Mouse (Mus musculus) heart, embryonic 16.5 days (tissue): ENCODE data around the gene D630045J12Rik. TPM values are rescaled to one million over a fixed set of nuclear protein-coding genes. Genes with fewer than 3 reads are reported as not detected.

Experiments
- ATAC-seq: fragments of 200-750 bp; cut with Nextera tagmentation; replicated peaks from 2 replicates; pipeline ENCODE4 v1.8.0; 2017; ENCODE audit warnings: moderate number of reproducible peaks; ENCODE audit not compliant: insufficient read depth, low FRiP score; ENCODE audit errors: extremely low read depth
- H3K27ac ChIP-seq: fragments of 300-500 bp; sonication (generic); 2 replicates; pipeline ENCODE4 v1.5.1; 2014; ENCODE audit warnings: mild to moderate bottlenecking, low read length, control low read depth, moderate library complexity
- H3K27me3 ChIP-seq: fragments of 300-500 bp; sonication (generic); 2 replicates; pipeline ENCODE4 v1.6.1; 2014; ENCODE audit warnings: low read length, mixed read lengths; ENCODE audit not compliant: control insufficient read depth, insufficient read depth
- H3K36me3 ChIP-seq: fragments of 300-500 bp; sonication (generic); 2 replicates; pipeline ENCODE4 v1.6.1; 2014; ENCODE audit not compliant: control insufficient read depth, insufficient read depth
- H3K4me1 ChIP-seq: fragments of 300-500 bp; sonication (generic); 2 replicates; pipeline ENCODE4 v1.6.1; 2014; ENCODE audit warnings: low read length, mixed read lengths; ENCODE audit not compliant: control insufficient read depth, insufficient read depth
- H3K4me2 ChIP-seq: fragments of 300-500 bp; sonication (generic); 2 replicates; pipeline ENCODE4 v1.6.1; 2014; ENCODE audit warnings: low read depth, mild to moderate bottlenecking, control low read depth, low read length
- H3K4me3 ChIP-seq: fragments of 300-500 bp; sonication (generic); 2 replicates; pipeline ENCODE4 v1.5.1; 2014; ENCODE audit warnings: mild to moderate bottlenecking, control low read depth, low read length
- H3K9ac ChIP-seq: fragments of 300-500 bp; sonication (generic); 2 replicates; pipeline ENCODE4 v1.6.1; 2014; ENCODE audit warnings: low read length, control low read depth
- H3K9me3 ChIP-seq: fragments of 300-500 bp; sonication (generic); replicated peaks from 2 replicates; pipeline ENCODE4 v1.6.1; 2016; ENCODE audit warnings: low read length; ENCODE audit not compliant: control insufficient read depth
- WGBS: fragments of 180-500 bp; shearing (Covaris S2); extraction: QIAGEN DNeasy Blood & Tissue Kit; methylation state at CpG from one replicate; pipeline ENCODE4 v1.1.7; 2014; 5-methylcytosine and 5-hydroxymethylcytosine counted together
- polyA plus RNA-seq: library from polyadenylated mRNA; unstranded; fragments of >200 nt; fragmentation: Nextera tagmentation; extraction: Ambion mirVana; gene quantifications from 2 replicates; pipeline ENCODE4 v1.2.1, GENCODE M21; 2015

Gene D630045J12Rik
- polyA plus RNA-seq, 1 experiment from 2014 or later = 1.3 TPM

GRCm38 (mm10) chr6:38233803-38234202 lies 20.0 kb downstream of the D630045J12Rik start:
- no peaks in the 10 kb centered on the region for H3K36me3 ChIP-seq
- no peak overlapping the region for H3K4me3 ChIP-seq
- H3K4me2 ChIP-seq = no peak overlapping the region
- peaks cover 3% of the 10 kb centered on the region; the same call in 1 of the 2 replicates for H3K4me1 ChIP-seq
- ATAC-seq = no peak
- H3K27ac ChIP-seq = no peak overlapping the region
- H3K9ac ChIP-seq = no peak overlapping the region
- H3K27me3 ChIP-seq = no peaks in the 10 kb centered on the region
- H3K9me3 ChIP-seq = peaks cover 6% of the 10 kb centered on the region
- 90% methylated on average over 3 of the region's 3 CpGs for WGBS

- WGBS = 86% methylated on average over 3 of the region's 3 CpGs
- Histone ChIP-seq H3K36me3 (no peaks in the 10 kb centered on the region), H3K9ac (no peak overlapping the region), H3K27ac (no peak overlapping the region), H3K4me1 (peaks cover 3% of the 10 kb centered on the region; the same call in 1 of the 2 replicates), H3K4me3 (no peak overlapping the region), H3K27me3 (no peaks in the 10 kb centered on the region), H3K4me2 (no peak overlapping the region), H3K9me3 (peaks cover 10% of the 10 kb centered on the region)
- ATAC-seq = no peak
These were observed 20.9 kb downstream of the D630045J12Rik start for GRCm38 (mm10) chr6:38232917-38233316.

GRCm38 (mm10) chr6:38231994-38232393 lies 21.8 kb downstream of the D630045J12Rik start:
- ATAC-seq = no peak
- Histone ChIP-seq H3K9ac (no peak overlapping the region), H3K27ac (no peak overlapping the region), H3K4me1 (peaks cover 3% of the 10 kb centered on the region; the same call in 1 of the 2 replicates), H3K36me3 (no peaks in the 10 kb centered on the region), H3K27me3 (no peaks in the 10 kb centered on the region), H3K9me3 (peaks cover 7% of the 10 kb centered on the region), H3K4me3 (no peak overlapping the region), H3K4me2 (no peak overlapping the region)
- 67% methylated on average over 4 of the region's 4 CpGs for whole genome bisulfite sequencing

- ATAC-seq = no peak
- 63% methylated on average over 1 of the region's 1 CpGs for WGBS
These were observed 29.7 kb downstream of the D630045J12Rik start for GRCm38 (mm10) chr6:38224079-38224478.

GRCm38 (mm10) chr6:38219261-38219660 lies 34.5 kb downstream of the D630045J12Rik start:
- no peak overlapping the region for H3K9ac ChIP-seq
- no peaks in the 10 kb centered on the region for H3K27me3 ChIP-seq
- H3K4me1 ChIP-seq = no peaks in the 10 kb centered on the region
- H3K36me3 ChIP-seq = no peaks in the 10 kb centered on the region
- H3K9me3 ChIP-seq = no peaks in the 10 kb centered on the region
- no peak for ATAC-seq
- 95% methylated on average over 2 of the region's 2 CpGs for WGBS
- no peak overlapping the region for H3K27ac ChIP-seq
- H3K4me2 ChIP-seq = no peak overlapping the region
- H3K4me3 ChIP-seq = no peak overlapping the region

More at GRCm38 (mm10) chr6:38224079-38224478, 29.7 kb downstream of the D630045J12Rik start:
- no peaks in the 10 kb centered on the region for H3K4me1 ChIP-seq
- no peaks in the 10 kb centered on the region for H3K36me3 ChIP-seq
- no peak overlapping the region for H3K4me3 ChIP-seq
- H3K9me3 ChIP-seq = peaks cover 5% of the 10 kb centered on the region
- no peak overlapping the region for H3K4me2 ChIP-seq
- no peak overlapping the region for H3K27ac ChIP-seq
- no peaks in the 10 kb centered on the region for H3K27me3 ChIP-seq
- no peak overlapping the region for H3K9ac ChIP-seq

GRCm38 (mm10) chr6:38215448-38216110 lies 38.2 kb downstream of the D630045J12Rik start:
- H3K27me3 ChIP-seq = no peaks in the 10 kb centered on the region
- no peak for ATAC-seq
- H3K9me3 ChIP-seq = peaks cover 6% of the 10 kb centered on the region; the same call in 1 of the 2 replicates
- H3K9ac ChIP-seq = no peak overlapping the region
- H3K27ac ChIP-seq = no peak overlapping the region
- H3K4me1 ChIP-seq = no peaks in the 10 kb centered on the region
- no peak overlapping the region for H3K4me2 ChIP-seq
- WGBS = 79% methylated on average over 14 of the region's 14 CpGs
- peaks cover 2% of the 10 kb centered on the region; the same call in 1 of the 2 replicates for H3K36me3 ChIP-seq
- H3K4me3 ChIP-seq = no peak overlapping the region

GRCm38 (mm10) chr6:38207621-38208020 lies 46.2 kb downstream of the D630045J12Rik start:
- Histone ChIP-seq H3K27ac (no peak overlapping the region), H3K9ac (no peak overlapping the region), H3K36me3 (0 out of 2 replicates have a peak, but pooled peaks cover 3% of the 10 kb centered on the region), H3K4me1 (peaks cover 9% of the 10 kb centered on the region), H3K4me3 (no peak overlapping the region), H3K4me2 (no peak overlapping the region), H3K9me3 (peaks cover 10% of the 10 kb centered on the region; the same call in 1 of the 2 replicates), H3K27me3 (no peaks in the 10 kb centered on the region)
- WGBS = 85% methylated on average over 2 of the region's 2 CpGs
- ATAC-seq = no peak

- no peaks in the 10 kb centered on the region for H3K27me3 ChIP-seq
- H3K4me3 ChIP-seq = no peak overlapping the region
- no peak for ATAC-seq
- peaks cover 6% of the 10 kb centered on the region; the same call in 1 of the 2 replicates for H3K9me3 ChIP-seq
- no peak overlapping the region for H3K9ac ChIP-seq
- 21% methylated on average over 8 of the region's 8 CpGs for WGBS
- no peak overlapping the region for H3K4me2 ChIP-seq
- H3K36me3 ChIP-seq = 0 out of 2 replicates have a peak, but pooled peaks cover 3% of the 10 kb centered on the region
- no peak overlapping the region for H3K27ac ChIP-seq
- peaks cover 9% of the 10 kb centered on the region for H3K4me1 ChIP-seq
These were observed 46.8 kb downstream of the D630045J12Rik start for GRCm38 (mm10) chr6:38206941-38207531.

GRCm38 (mm10) chr6:38205375-38205774 lies 48.4 kb downstream of the D630045J12Rik start:
- Histone ChIP-seq H3K27ac (no peak overlapping the region), H3K9ac (no peak overlapping the region), H3K9me3 (peaks cover 5% of the 10 kb centered on the region; the same call in 1 of the 2 replicates), H3K4me1 (peaks cover 9% of the 10 kb centered on the region), H3K4me3 (no peak overlapping the region), H3K36me3 (0 out of 2 replicates have a peak, but pooled peaks cover 3% of the 10 kb centered on the region), H3K27me3 (no peaks in the 10 kb centered on the region), H3K4me2 (no peak overlapping the region)
- WGBS = 78% methylated on average over 6 of the region's 6 CpGs
- ATAC-seq = no peak
